Mouse (Mus musculus) heart, adult 2 months (tissue): Measurements from ENCODE around the gene Hs6st3. TPM values are rescaled to one million over a fixed set of nuclear protein-coding genes. Genes with fewer than 3 reads are reported as not detected.
A peak's percentile ranks its signal among the peaks of the same experiment; 100 is the strongest.

Experiments used
- DNase-seq, 2 experiments: peaks; one replicate each; pipeline ENCODE4 v3.0.0; 2021
- H3K27ac ChIP-seq: fragments of 200-600 bp; 2 replicates; pipeline ENCODE4 v1.8.1; 2022
- H3K27me3 ChIP-seq: fragments of 200-500 bp; 2 replicates; pipeline ENCODE4 v1.6.1; 2012; ENCODE audit warnings: mild to moderate bottlenecking, low read length, inconsistent platforms, mixed read lengths; ENCODE audit not compliant: control insufficient read depth, insufficient read depth
- H3K36me3 ChIP-seq: fragments of 200-500 bp; 2 replicates; pipeline ENCODE4 v1.6.1; 2012; ENCODE audit warnings: low read length, inconsistent platforms; ENCODE audit not compliant: control insufficient read depth, insufficient read depth
- H3K4me1 ChIP-seq: fragments of 200-500 bp; 2 replicates; pipeline ENCODE4 v1.6.1; 2011; ENCODE audit warnings: low read length; ENCODE audit not compliant: control insufficient read depth, insufficient read depth
- H3K4me3 ChIP-seq: fragments of 200-600 bp; 2 replicates; pipeline ENCODE4 v1.8.1; 2022
- H3K79me2 ChIP-seq: fragments of 200-500 bp; replicated peaks from 2 replicates; pipeline ENCODE4 v1.6.1; 2012; ENCODE audit warnings: mild to moderate bottlenecking, inconsistent platforms, low read length, moderate library complexity, mixed read lengths; ENCODE audit not compliant: control insufficient read depth, insufficient read depth
- H3K9ac ChIP-seq: fragments of 200-500 bp; 2 replicates; pipeline ENCODE4 v1.6.1; 2012; ENCODE audit warnings: low read depth, mild to moderate bottlenecking, control low read depth, inconsistent platforms, low read length, mixed read lengths
- CTCF ChIP-seq: fragments of 200-600 bp; IDR thresholded peaks from 2 replicates; pipeline ENCODE4 v1.8.1; 2022; ENCODE audit warnings: antibody characterized with exemption, mild to moderate bottlenecking, moderate library complexity
- EP300 ChIP-seq: fragments of 200-500 bp; IDR thresholded peaks from 2 replicates; pipeline ENCODE4 v1.6.1; 2011; ENCODE audit warnings: low read depth, low read length, control low read depth; ENCODE audit not compliant: insufficient read depth
- POLR2A ChIP-seq: fragments of 200-500 bp; IDR thresholded peaks from 2 replicates; pipeline ENCODE4 v1.6.1; 2011; ENCODE audit warnings: mild to moderate bottlenecking, low read depth, low read length, control low read depth; ENCODE audit not compliant: insufficient read depth
- WGBS: fragments of 180-500 bp; shearing (Covaris S2); methylation state at CpG from one replicate; pipeline ENCODE4 v1.1.7; 2018; 5-methylcytosine and 5-hydroxymethylcytosine counted together
- intact Hi-C: fragments of 180-260 bp; cut with DNase I; formaldehyde crosslinking; loops from one replicate; pipeline ENCODE4 v1.15.1; 2025
- polyA plus RNA-seq: library from polyadenylated mRNA; depleted of rRNA; stranded (reverse); fragments of >200 nt; gene quantifications from 2 replicates; pipeline ENCODE4 v1.2.3, GENCODE M21; 2012
- total RNA-seq, 2 experiments: library from RNA; stranded (reverse); gene quantifications; 2 replicates each; pipeline ENCODE4 v1.2.3; 2021

Hs6st3 gene
- total and polyA plus RNA-seq, 3 experiments: not detected

- DNase-seq: peak in 1 of 2 experiments; percentile 16
These were observed 602 bp downstream of the Hs6st3 start for GRCm38 (mm10) chr14:119138786-119139100.

GRCm38 (mm10) chr14:119139381-119139950 lies 1.3 kb downstream of the Hs6st3 start:
- intact Hi-C loops: no loop called here
- Histone ChIP-seq H3K36me3 (no peaks in the 10 kb centered on the region), H3K27ac (no peak overlapping the region), H3K4me1 (no peaks in the 10 kb centered on the region), H3K9ac (no peak overlapping the region), H3K79me2 (no peaks in the 10 kb centered on the region), H3K4me3 (no peak overlapping the region), H3K27me3 (peaks cover 18% of the 10 kb centered on the region)
- TF ChIP-seq CTCF: no peak
- TF ChIP-seq POLR2A: no peak
- TF ChIP-seq EP300: no peak
- no peak for DNase-seq
- 51% methylated on average over 9 of the region's 9 CpGs for WGBS

More at GRCm38 (mm10) chr14:119138786-119139100, 602 bp downstream of the Hs6st3 start:
- intact Hi-C loops: no loop called here
- H3K4me3 ChIP-seq: no peak overlapping the region
- peaks cover 18% of the 10 kb centered on the region for H3K27me3 ChIP-seq
- no peak overlapping the region for H3K27ac ChIP-seq
- H3K36me3 ChIP-seq: no peaks in the 10 kb centered on the region
- H3K79me2 ChIP-seq: no peaks in the 10 kb centered on the region
- WGBS: 3% methylated on average over 20 of the region's 20 CpGs
- no peak overlapping the region for H3K9ac ChIP-seq
- TF ChIP-seq EP300 (no peak), POLR2A (no peak), CTCF (no peak)
- no peaks in the 10 kb centered on the region for H3K4me1 ChIP-seq

GRCm38 (mm10) chr14:119153088-119153487 lies 14.9 kb downstream of the Hs6st3 start:
- DNase-seq: no peak
- TF ChIP-seq EP300 (no peak), POLR2A (no peak), CTCF (no peak)
- intact Hi-C loops: no loop called here
- 61% methylated on average over 2 of the region's 2 CpGs for WGBS
- H3K27ac ChIP-seq: no peak overlapping the region
- H3K9ac ChIP-seq: no peak overlapping the region
- H3K4me1 ChIP-seq: no peaks in the 10 kb centered on the region
- no peaks in the 10 kb centered on the region for H3K27me3 ChIP-seq
- no peak overlapping the region for H3K4me3 ChIP-seq
- H3K79me2 ChIP-seq: no peaks in the 10 kb centered on the region
- no peaks in the 10 kb centered on the region for H3K36me3 ChIP-seq

GRCm38 (mm10) chr14:119193905-119194304 lies 55.8 kb downstream of the Hs6st3 start:
- TF ChIP-seq POLR2A (no peak), EP300 (no peak), CTCF (no peak)
- H3K27me3 ChIP-seq: no peaks in the 10 kb centered on the region
- H3K27ac ChIP-seq: no peak overlapping the region
- H3K36me3 ChIP-seq: no peaks in the 10 kb centered on the region
- no peaks in the 10 kb centered on the region for H3K79me2 ChIP-seq
- no peak for DNase-seq
- H3K4me3 ChIP-seq: no peak overlapping the region
- intact Hi-C loops: no loop called here
- no peak overlapping the region for H3K9ac ChIP-seq
- H3K4me1 ChIP-seq: no peaks in the 10 kb centered on the region
- 76% methylated on average over 9 of the region's 9 CpGs for WGBS

GRCm38 (mm10) chr14:119203508-119203907 lies 65.4 kb downstream of the Hs6st3 start:
- H3K79me2 ChIP-seq: no peaks in the 10 kb centered on the region
- H3K4me1 ChIP-seq: no peaks in the 10 kb centered on the region
- TF ChIP-seq POLR2A (no peak), CTCF (no peak), EP300 (no peak)
- H3K36me3 ChIP-seq: no peaks in the 10 kb centered on the region
- no peak overlapping the region for H3K4me3 ChIP-seq
- no peak overlapping the region for H3K27ac ChIP-seq
- H3K27me3 ChIP-seq: no peaks in the 10 kb centered on the region
- no peak overlapping the region for H3K9ac ChIP-seq
- 70% methylated on average over 7 of the region's 7 CpGs for WGBS
- intact Hi-C loops: no loop called here
- no peak for DNase-seq

- TF ChIP-seq CTCF: no peak
- H3K27ac ChIP-seq: no peak overlapping the region
These were observed 77.6 kb downstream of the Hs6st3 start for GRCm38 (mm10) chr14:119215576-119216309.

More at GRCm38 (mm10) chr14:119215576-119216309, 77.6 kb downstream of the Hs6st3 start:
- 25% methylated on average over 13 of the region's 13 CpGs for WGBS
- peak in 1 of 2 experiments; percentile 15 for DNase-seq
- Histone ChIP-seq H3K27me3 (no peaks in the 10 kb centered on the region), H3K4me1 (peaks cover 1% of the 10 kb centered on the region; the same call in 1 of the 2 replicates), H3K9ac (no peak overlapping the region), H3K79me2 (no peaks in the 10 kb centered on the region), H3K4me3 (no peak overlapping the region), H3K36me3 (no peaks in the 10 kb centered on the region)
- intact Hi-C loops: no loop called here
